Mouse (Mus musculus): ENCODE results near the gene Zfp661. TPM values are rescaled to one million over a fixed set of nuclear protein-coding genes. Genes with fewer than 3 reads are reported as not detected.

Zfp661 gene
- 1.7 and 3.1 TPM in 2 replicates for polyA plus RNA-seq (2015; fragmentation: Nextera tagmentation; extraction: Ambion mirVana)

DNA sequence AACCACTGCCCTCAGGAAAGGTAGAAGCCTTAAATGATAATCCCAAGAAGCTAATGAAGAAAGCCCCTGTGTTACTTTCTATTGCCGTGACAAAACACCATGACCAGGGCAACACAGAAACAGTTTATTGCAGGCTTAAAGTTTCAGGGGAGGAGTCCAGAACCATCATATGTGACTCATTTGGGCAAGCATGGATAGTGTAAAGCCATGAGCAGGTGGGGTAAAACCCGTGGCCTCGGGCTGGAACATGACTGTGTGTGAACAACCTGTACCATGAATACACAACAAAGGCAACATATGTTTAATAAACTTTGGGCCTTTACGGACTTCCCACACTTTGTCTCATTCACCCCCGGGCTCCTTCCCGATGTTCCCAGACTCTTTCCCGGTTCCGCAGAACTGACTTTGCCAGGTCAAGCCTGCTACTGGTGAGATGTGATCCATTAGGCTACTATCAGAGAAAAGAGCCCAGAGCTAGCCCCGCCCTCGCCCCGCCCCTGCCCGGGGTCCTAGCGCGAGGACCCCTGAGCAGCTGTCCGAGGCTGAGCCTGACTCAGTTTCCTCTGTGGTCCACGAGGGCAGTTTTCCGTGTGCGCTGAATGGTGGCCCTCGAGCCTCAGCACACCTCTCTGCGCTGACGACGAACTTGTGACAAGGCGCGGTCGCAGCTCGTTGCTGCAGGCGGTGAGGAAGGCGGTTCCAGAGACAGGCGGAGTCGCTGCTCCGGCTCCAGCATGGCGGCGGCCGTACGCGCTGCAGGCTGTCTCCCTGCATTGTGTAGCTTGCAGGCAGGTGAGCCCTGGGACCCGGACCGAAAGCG lies at the start of gene Zfp661, which contains the start of gene Mrps5:
TSS of gene Zfp661 (minus strand) at position 401 of the 820 bp plus-strand sequence.
TSS of gene Mrps5 (plus strand) at position 529 of the 820 bp plus-strand sequence.

DNA sequence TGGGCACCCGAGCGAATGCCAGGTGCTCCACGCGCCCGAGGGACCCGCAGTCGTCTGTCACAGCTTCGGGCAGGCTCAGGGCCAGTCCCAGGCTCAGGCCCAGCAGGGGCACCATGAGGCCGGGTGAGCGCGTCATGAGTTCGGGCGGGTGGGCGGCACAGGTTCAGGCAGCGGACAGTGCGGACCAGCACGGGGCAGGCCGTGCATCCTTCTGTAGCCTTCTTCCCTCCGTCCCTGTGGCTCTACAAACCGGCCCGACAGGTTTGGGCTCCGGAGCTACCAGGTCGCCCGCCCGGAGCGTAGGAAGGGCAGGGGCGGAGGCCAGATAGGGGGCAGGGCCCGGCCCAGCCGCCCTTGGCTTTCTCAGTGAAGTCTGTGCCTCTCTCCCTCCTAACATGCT lies 45.7 kb downstream of the Zfp661 start, which contains the start of gene Prom2:
TSS of gene Prom2 (minus strand) at position 283 of the 400 bp plus-strand sequence.

Other genes with a start within 250 kb of the Zfp661 start
- not detected in 2 replicates for gene Astl, start 248.5 kb downstream of the Zfp661 start, polyA plus RNA-seq (2015; fragmentation: Nextera tagmentation; extraction: Ambion mirVana)
- 1.6 and 1.9 TPM in 2 replicates for gene Adra2b, start 223.9 kb downstream of the Zfp661 start, polyA plus RNA-seq (2015; fragmentation: Nextera tagmentation; extraction: Ambion mirVana)
- gene Gpat2, start 161.9 kb downstream of the Zfp661 start, polyA plus RNA-seq (2015; fragmentation: Nextera tagmentation; extraction: Ambion mirVana): 0.12 and 0.17 TPM in 2 replicates
- 52.3 and 83.2 TPM in 2 replicates for gene Fahd2a, start 142.5 kb downstream of the Zfp661 start, polyA plus RNA-seq (2015; fragmentation: Nextera tagmentation; extraction: Ambion mirVana)
- 2.4 TPM in 2 replicates for gene Kcnip3, start 65.0 kb downstream of the Zfp661 start, polyA plus RNA-seq (2015; fragmentation: Nextera tagmentation; extraction: Ambion mirVana)
- 0.15 and 0.19 TPM in 2 replicates for gene Prom2, start 45.6 kb downstream of the Zfp661 start, polyA plus RNA-seq (2015; fragmentation: Nextera tagmentation; extraction: Ambion mirVana)
- gene Mrps5, start 128 bp upstream of the Zfp661 start, polyA plus RNA-seq (2015; fragmentation: Nextera tagmentation; extraction: Ambion mirVana): 99.7 and 130 TPM in 2 replicates
- 9.3 and 9.9 TPM in 2 replicates for gene Mal, start 69.6 kb upstream of the Zfp661 start, polyA plus RNA-seq (2015; fragmentation: Nextera tagmentation; extraction: Ambion mirVana)
- 1.2 and 1.5 TPM in 2 replicates for gene Mall, start 142.8 kb upstream of the Zfp661 start, polyA plus RNA-seq (2015; fragmentation: Nextera tagmentation; extraction: Ambion mirVana)
- 28.5 and 36.5 TPM in 2 replicates for gene Nphp1, start 201.8 kb upstream of the Zfp661 start, polyA plus RNA-seq (2015; fragmentation: Nextera tagmentation; extraction: Ambion mirVana)
- gene Mtln, start 205.4 kb upstream of the Zfp661 start, polyA plus RNA-seq (2015; fragmentation: Nextera tagmentation; extraction: Ambion mirVana): 270 and 461 TPM in 2 replicates
- gene Bub1, start 244.8 kb upstream of the Zfp661 start, polyA plus RNA-seq (2015; fragmentation: Nextera tagmentation; extraction: Ambion mirVana): 6.4 and 9.2 TPM in 2 replicates